Mouse (Mus musculus) adipocyte (in vitro differentiated cells): ENCODE data around the gene Cpped1.
A peak's percentile ranks its signal among the peaks of the same experiment; 100 is the strongest.

ENCODE experiments used
- DNase-seq: peaks from one replicate; pipeline ENCODE4 v3.0.0-alpha.2; 2016; ENCODE audit warnings: low spot score

Gene Cpped1

DNA sequence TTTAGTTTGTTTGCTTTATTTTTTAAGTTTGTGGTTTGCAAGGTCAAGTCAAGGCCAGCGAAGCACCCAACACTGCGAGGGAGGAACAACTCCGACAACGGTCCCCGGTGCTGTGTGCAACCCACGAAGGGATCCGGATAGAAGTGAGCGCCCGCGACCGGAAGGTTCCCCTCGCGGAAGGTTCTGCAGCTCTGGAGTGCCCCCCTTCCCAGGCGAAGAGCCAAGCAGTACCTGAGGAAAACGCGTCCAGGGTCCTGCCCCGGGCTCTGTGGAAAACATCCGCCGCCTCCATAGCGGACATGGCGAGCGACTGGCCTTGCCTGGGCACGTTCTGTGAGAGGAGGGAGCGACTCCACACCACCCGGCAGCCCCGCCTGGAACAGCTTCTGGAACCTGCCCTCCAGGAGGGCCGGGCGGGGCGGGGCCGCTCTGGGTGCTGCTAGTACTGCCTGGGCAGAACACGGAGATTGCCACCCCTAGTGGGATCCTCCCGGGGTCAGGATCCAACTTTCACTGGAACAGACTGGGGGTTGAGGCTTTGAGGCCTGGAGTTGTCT lies at the start of gene Cpped1:
Gene Cpped1, minus strand, starts transcription at position 411 of the 557 bp plus-strand sequence.
- peak; percentile 94 for DNase-seq

DNA sequence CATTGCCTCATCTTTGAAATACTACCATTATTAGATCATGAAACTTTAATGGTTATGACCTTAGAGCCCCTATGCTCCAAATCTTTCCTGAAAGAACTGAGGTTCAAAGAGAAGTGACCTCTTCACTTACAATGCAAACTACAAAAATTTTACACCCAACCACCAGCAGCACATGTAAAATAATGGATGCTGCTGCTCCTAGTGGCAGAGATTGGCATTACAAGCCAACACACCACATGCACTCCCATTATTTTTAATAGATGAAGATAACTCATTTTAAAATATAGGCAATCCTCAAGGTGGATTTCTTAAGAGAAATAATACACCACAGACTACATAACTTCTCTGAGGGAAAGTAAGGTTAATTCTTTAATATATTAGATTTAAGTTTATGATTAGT lies 31.2 kb upstream of the Cpped1 start:
- peak; percentile 64 for DNase-seq

DNA sequence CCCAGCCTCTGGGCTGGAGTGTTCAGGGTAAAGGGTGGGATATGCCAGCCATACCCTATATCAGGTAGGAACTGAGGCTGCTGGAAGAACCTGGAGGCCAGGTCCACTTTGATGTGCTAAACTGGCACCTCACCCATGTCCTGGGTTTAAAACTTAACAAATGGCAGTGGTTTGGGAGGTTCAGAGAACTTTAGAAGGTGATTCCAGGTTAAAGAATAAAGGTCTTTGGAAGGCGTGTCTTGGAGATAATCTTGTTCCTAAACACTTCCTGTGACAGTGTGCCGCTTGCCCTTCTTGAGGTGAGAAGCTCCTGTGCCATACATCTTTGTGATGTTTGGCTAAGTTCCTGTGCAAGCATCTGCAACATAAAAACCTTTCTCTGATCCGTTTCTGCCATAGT lies 1.6 kb upstream of the Cpped1 start:
- no peak for DNase-seq

DNA sequence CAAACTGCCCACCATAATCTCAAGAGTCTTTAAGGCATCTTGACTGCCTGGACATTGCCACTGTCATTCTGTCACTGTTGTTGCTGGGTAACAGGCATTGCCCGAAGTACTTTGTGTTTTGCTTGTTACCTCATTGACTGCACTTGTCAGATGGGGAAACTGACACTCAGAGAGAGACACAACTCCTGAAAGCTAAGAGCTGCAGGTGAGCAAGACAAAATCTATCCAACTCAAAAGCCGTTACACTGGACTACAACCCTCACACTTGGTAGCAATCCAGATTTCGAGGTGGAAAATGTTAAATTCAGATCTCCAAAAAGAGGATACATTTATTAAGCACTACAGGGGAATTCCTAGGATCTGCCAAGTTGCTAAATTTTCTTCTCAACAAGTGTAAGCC lies 572 bp upstream of the Cpped1 start:
- DNase-seq: no peak

DNA sequence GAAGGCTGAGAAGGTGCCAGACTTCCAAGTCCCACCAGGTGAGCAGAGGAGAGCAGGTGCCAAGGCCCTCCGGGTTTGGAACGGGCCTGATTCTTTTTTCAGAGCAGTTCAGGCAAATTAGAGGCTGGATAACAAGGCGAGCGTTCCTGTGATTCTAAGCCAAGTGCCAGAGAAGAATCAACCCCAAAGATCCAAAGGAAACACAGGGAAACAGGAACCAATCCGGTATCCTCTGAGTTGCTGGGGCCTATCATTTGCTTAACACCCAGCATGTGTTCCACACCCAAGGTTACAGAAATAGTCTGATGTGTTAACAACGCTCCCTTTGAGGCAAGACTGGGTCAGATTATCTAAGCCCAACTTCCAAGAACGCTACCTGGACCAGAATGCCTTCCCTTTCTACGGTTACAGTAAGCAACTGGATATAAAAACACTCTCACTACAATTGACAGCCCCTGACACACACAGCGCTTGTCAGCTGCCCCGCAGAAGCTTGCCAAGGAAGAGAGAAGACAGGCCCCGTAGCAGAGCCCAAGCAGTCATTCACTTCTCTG lies 707 bp downstream of the Cpped1 start:
- DNase-seq: no peak

DNA sequence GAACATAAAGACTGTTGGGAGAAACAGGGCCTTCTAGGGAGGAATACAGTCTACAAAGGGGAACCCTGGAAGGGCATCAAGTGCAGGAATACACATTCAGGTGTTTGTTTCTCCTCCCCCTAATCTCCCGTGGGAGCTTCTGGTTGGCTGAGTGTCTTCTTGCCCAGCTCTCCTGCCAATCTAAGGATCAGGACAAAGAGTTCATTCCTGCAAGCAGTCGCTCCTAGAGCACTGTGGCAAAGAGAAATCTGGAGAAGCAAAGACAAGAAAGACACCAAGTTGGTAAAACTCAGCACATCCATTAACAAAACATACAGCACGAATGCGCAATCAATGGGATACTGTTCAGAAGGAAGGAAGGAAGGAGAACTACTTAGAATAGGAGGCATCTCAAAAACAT lies 1.4 kb downstream of the Cpped1 start:
- DNase-seq: peak; percentile 56

DNA sequence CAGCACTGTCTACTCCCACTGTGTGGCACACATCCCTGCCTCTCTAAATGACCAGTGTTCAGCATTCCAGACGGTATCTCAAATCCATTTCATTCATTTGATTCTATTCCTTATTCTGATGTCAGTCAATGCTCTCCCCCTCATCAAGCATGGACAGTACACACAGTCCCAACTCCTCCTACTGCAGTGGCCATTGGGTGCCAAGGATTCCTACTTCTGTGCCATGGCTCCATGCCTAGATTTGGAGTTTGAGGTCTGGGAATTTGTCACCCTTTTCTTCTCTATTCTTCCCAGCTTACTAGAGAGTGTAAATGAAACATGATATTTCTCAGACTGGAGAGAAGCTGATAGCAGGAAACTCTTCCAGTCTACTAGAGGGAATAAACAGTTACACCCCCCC lies 2.3 kb downstream of the Cpped1 start:
- DNase-seq: peak; percentile 83

DNA sequence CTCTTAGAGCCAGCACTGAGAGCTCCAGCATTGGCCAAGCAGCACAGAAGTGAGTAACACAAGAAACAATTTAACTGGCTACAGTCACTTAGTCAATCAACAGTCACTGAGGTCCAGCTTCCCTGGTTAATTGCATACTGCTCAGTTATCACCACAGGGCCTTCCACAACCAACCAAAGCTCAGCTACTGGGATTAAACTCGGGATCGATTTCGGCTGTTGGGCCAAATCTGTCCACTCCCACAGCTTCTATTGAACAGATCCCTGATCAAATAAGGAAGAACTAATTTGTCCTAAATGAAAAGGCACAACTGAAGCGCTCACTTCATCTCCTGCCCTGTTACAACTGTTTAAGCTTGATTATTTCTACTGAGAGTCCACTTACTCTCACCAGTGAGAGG lies 4.0 kb downstream of the Cpped1 start:
- no peak for DNase-seq

DNA sequence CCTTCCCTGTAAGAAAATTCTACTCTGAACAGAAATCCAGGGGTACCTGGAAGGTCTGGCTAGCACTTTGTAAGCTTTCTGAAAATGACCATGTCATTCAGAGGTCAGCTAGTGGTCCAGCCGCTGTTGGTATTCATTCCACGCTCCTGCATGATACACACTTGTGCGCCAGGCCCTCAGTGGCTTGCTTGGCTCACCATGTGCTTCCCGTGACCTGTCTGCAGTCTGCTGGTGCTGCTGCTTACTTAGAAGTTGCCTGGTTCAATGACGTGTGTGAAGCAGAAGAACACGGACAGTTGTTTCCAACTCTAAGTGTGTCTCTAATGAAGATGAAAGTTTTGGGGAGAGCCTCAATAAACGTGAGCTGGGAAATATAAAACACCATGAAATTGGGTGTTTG lies 7.2 kb downstream of the Cpped1 start:
- DNase-seq: no peak

DNA sequence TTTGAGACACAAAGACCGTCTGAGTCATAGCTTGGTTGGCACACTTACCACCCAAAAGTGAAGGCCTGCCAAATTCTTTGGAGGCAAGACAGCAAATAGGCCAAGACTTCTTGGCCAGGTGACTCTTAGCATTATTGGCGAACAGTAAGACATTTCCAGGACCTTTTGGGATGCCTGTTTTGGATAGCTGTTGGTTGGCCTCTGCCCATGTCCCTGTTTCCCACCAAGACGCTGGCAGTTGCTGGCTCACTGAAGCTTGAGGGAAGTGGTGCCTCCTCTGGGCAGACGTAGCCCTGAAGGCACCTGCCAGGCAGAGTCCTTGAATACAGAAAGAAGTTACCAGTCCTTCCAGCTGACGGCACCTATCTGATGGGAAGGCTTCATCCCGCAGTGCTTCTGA lies 8.9 kb downstream of the Cpped1 start:
- peak; percentile 97 for DNase-seq

DNA sequence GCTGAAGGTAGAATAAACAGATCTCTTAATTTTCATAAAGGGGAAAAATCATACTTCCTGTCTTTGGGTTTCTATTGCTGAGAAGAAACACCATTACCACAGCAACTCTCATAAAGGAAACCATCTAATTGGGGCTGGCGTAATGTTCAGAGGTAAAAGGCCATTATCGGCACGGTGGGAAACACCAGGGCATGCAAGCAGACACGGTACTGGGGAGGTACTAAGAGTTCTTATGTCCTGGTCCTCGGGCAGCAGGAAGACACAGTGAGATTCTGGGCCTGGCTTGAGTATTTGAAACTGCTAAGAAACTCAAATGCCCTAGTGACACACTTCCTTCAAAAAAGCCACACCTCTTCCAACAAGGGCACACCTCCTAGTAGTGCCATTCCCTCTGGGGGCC lies 12.8 kb downstream of the Cpped1 start:
- DNase-seq: no peak

DNA sequence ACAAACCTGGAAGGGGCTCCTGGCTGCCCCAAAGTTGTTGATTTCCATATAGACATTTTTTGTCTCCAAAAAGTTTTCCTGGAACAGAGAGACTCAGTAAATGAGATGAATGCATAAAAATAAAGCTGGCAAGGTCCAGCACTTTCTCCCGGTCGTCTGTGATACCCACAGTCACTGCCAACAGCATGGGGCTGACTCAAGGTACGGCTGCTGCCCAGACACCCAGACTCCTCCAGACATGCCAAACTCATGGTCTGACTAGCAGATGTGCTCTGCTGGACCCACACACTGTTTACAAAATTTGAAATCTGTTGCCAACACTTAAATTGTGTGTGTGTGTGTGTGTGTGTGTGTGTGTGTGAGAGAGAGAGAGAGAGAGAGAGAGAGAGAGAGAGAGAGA lies 14.4 kb downstream of the Cpped1 start:
- peak; percentile 81 for DNase-seq

DNA sequence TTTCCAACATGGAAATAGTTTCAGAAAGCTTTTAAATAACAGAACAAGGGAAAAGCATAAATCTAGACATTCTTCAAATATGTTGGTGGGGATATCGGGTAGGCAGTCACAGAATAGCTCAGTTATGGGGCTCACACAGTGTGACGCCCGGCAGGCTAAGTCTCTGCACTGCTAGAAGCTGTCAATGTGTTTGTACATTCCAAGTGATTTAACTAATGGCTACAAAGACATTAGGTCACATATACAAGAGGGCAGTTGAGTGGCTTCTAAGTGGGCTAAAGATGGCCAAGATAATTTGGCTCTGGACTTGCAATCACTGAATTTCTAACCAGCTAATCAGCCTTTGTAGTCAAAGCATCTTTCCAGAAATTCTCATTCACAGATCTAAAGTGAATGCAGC lies 19.1 kb downstream of the Cpped1 start:
- DNase-seq: no peak

DNA sequence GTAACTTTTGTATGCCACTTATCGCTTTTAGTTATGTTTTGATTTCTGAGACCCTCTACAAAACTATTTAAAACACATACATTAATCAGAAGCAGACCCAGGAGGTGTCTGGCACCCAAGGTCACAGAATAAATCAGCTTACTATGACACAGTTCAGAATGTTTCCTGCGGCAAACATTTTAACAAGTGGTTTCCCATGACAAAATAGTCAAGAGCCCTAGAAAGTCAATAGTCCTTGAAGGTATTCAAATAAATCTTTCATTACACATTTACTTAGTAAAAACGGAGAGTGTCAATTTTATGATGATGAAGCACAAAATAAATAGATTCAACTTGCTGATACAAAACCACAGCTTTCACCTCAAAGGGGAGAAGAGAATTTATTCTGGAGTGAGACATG lies 19.5 kb downstream of the Cpped1 start:
- DNase-seq: no peak

DNA sequence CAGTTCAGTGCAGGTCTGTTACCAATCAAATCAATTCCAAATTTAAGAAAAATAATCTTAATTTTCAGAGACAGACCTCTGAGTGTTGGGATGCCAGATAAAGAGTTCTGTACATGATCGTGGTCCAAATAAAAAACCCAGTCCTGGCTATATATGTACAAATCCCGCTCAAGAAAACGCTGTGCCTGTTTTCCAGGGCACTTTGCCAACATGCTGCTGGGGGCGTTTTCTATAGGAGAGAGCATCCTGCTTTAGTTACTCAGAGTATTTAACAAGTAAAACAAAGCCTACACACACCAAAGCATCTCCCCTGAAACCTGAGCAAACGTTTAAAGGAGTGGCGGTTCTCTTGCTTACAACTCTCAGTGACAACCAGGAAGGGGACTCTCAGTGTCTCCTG lies 27.4 kb downstream of the Cpped1 start:
- no peak for DNase-seq

DNA sequence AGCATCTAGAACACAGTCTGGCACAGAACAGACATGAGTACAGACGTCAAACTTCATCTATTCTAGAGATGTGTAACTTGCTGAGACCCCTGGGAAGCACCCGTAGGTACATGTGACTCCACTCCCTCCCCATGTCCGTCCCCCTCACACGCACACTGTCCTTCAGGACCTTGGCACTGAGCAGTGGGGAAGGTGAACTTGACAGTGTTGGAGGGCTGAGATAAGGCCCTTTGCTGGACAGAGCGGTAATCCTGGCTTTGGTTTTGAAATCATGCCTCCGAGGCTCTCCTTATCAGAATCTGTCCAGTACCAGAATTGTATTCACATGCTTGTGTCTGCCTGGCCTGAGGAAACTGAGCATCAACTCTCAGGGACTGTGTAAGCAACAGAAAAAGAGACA lies 28.8 kb downstream of the Cpped1 start:
- DNase-seq: no peak

DNA sequence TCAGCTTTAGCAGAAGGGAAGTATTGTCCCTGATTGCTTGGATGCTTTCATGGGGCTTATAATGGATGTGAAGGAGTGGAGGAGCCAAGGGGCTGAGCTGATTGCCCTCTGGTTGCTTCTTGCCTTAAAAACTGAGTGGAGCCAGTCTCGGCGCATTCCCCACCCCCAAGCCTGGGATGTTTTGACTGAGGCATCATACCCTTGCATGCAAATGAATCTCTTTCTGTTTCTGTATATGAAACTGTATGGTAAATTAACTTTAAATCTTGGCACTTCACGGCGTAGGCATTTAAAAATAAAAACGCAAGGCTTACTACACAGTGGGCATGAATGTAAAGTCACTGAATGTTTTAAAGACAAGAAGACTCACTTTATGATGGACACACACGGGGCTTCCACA lies 30.0 kb downstream of the Cpped1 start:
- no peak for DNase-seq

DNA sequence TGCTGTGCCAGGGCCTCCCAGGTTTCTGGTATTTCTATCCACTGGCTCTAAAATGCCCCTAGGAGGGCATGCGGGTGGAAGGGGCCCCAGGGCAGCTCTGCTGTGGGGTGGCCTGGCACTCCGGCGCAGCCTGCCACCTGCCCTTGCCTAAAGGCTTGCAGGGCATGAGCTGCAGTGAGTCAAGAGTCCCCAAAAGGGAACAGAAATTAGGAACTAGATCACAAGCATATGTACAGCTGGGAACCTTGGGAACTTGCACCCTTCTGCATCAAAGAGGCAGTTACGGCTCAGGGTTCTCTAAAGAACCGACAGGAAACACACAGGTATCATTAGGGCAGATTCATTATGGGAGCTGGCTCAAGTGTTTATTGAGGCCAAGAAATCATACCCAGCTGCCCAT lies 34.0 kb downstream of the Cpped1 start:
- DNase-seq: no peak

DNA sequence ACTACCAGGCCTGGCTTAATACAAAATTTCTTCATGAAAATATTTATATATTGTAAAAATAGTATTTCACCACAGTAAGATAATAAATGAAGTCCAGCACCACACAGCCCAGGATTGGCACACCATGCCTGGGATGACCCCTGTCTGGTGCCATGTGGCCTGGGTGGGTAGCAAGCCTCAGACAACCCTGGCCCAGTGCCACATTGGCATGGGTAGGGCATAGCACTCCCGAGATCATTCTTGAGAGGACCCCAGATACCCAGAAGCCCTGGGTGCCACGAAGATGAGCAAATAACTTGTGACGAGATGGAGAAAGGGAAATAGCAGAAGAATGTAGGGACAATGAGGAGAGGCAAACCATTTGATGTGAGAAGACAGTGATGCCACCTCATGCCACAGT lies 36.0 kb downstream of the Cpped1 start:
- no peak for DNase-seq

DNA sequence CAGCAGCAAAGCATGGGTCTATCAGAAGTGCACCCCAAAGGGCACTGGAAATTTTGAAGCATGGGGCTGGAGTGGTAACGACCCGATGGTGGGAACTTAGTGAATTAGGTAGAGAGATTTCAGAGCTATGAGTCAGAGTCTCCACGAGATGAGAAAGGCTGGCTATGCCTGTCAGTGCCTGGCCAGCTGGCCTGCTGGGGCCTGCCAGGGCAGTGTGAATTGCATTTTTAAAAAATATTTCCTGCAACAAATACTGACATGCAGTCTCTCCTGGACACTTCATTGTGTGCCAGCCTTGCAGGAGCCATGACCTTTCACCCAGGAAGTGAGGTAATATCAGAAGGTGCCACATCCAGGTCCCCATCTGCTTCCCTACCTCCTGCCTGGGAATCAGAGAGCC lies 40.8 kb downstream of the Cpped1 start:
- no peak for DNase-seq

DNA sequence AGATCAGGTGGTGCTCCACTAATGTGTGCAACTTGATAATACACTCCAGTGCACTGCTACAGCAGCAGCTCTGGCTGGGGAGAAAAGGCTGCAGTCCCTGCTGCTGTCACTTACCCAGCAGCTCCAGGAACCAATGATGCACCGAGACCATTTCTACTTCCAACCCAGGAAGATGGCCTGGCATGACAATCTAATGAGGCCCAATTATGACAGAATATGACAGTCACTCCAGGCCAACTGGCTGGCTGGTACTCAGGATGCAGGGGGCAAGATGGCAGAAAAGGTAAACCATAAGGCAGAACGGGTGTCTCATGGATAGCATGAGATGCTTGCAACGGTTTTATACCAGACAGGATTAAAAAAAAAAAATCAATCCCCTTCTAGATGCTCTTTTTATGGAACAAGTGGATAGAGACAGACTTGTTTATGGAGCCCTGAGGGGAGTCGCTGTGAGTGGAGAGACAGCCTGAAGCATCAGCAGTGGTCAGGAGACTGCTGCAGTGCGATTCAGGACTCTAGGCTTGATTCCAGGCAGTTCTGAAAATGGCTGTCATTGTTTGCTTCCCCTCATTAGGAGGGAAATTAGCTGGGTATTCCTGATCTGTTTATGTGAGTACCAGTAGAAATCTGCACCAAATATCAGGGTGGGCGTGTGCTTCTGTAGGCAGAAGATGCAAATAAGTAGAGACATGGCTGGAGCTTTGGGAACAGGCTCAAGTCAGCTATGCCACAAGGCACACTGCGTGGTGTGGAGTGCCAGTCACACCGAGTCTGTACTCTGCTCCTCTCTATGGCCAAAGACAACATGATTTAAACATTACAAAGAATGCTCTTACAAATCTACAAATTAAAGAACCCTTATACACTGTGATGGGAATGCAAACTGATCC lies 56.3 kb downstream of the Cpped1 start:
- DNase-seq: no peak

DNA sequence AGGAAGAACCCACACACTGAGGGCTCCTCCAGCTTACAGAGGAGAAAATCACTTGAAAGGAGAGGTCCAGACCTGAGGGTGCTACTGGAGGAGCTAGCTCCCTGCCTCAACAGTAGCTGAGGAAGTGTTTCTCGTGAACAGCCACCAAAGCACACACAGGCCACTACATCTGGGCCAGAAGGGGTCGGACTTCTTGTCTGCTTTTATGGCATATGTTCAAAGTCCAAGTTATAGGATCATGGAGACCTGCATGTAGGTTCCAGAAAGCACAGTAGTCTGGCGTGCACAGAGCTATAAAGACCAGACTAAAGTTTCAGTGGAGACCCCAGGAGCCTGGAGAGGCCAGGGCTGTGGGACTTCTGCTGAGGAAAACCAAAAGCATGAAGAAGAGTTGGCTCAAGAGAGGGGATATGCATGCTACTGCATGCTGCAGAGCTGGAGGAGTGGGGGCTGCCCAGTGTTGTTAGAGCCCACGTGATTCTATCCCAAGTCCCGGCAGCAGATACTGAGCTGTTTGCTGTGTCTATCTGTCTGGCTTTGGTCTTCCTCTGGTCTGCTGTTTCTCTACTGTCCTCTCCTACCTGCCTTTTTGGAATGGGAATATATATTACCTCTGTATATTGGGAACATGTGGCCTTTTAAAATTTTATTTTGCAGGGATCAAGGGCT lies 60.1 kb downstream of the Cpped1 start:
- DNase-seq: no peak

DNA sequence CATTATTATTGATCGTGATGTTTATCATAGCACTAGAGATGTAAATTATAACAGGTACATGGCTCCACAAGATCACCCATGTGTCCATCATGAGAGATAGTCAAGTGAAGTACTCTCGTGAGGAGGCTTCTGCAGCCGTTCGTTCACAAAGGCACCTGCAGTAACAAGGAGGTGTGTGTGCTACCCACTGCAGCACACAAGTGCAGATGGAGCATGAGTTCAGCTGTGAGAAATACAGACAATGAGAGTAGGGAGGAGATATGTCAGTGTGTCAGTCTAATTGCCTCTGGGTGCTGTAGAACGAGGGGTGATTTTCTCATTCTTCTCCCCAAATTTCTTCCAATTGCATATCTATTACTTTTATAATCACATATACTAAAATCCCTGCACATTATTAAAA lies 63.9 kb downstream of the Cpped1 start:
- DNase-seq: no peak
